Mouse (Mus musculus): ENCODE measurements around the gene Map3k11. TPM values are rescaled to one million over a fixed set of nuclear protein-coding genes. Genes with fewer than 3 reads are reported as not detected.

Map3k11 gene
- polyA plus RNA-seq, 1 experiment from 2014 or later: 14.6 TPM

DNA sequence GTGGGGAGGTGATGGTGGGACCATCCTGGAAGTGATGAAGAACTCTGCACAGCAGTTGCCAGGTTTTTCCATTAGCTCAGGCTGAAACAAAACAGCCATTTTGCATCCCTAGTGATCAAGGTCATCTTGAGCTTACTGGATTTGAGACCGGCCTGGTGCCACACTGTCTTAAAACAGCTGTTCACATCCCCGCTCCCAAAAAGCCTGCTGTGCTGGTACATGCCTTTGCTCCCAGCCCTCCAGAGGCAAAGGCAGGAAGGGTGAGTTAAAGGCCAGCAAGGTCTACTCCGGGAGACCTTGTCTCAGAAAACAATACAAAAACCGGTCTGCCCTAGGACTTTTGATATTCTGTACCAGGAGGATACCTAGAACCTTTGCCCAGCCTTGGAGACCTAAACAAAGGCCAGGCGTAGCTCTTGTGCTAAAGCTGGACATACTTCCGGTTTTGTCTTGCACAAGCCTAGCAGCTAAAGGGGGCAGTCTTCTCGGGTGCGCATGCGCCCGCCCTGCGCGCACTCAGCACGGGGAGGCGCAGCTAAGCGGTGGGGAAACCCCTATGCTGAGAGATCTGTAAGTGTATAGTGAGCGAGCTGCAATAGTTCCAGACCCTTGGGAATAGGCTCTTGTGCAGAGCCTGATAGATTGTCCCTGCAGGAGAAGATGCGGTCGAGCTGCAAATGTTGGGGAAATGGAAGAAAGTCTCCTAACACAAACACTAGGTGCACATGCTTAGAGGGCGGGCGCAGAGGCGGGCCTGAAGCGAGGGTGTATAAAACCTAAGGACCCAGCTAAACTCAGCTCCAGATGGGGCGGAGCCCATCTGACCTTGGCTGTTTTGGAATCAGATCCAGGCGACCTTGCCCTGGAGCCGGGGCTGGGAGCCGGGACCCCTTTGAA is 39.9 kb upstream of the Map3k11 start:
- peaks cover 3% of the 10 kb centered on the region; the same call in 1 of the 2 replicates for H3K4me1 ChIP-seq (ENCODE audit: control insufficient read depth, insufficient read depth, low read length)
- peak; percentile 77 for ATAC-seq (replicated peaks; ENCODE audit: insufficient number of reproducible peaks, low FRiP score, low TSS enrichment, low read depth)

DNA sequence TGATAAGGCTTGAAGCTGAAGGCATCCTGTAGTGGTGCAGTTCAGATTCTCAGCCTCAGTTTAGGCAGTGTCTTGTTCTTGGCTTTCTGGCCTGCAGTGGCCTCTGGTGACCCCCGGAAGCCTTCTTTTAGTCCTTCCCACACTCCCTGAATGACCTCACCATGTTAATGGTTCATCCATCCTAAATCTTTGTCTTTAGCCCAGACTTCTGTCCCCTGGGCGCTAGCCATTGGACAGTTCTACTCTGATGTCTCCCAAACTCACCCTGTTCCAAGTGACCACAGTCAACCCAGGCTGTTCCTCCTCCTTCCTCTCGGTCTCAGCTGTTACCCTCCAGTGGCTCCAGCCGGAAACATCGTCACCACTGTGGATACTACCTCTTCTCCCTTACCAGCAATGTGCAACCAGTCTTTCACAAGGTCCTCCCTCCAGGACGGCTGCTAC is 39.2 kb upstream of the Map3k11 start:
- Histone ChIP-seq H3K27ac (replicated peaks; ENCODE audit: low read depth, low read length) (peak overlapping the region; percentile 60), H3K4me3 (ENCODE audit: low read depth, low read length) (peak overlapping the region; percentile 21; the same call in 1 of the 2 replicates), H3K36me3 (replicated peaks; ENCODE audit: control insufficient read depth, insufficient read depth, low read depth, low read length) (no peaks in the 10 kb centered on the region; the same call in 1 of the 2 replicates), H3K27me3 (ENCODE audit: control insufficient read depth, insufficient read depth, low read length) (peaks cover 2% of the 10 kb centered on the region), H3K4me1 (ENCODE audit: control insufficient read depth, insufficient read depth, low read length) (peaks cover 5% of the 10 kb centered on the region; the same call in 1 of the 2 replicates), H3K9ac (replicated peaks; ENCODE audit: low read length) (peak overlapping the region; percentile 59), H3K9me3 (replicated peaks; ENCODE audit: control insufficient read depth, low read length) (no peaks in the 10 kb centered on the region), H3K4me2 (ENCODE audit: low read depth, low read length) (peak overlapping the region; percentile 54)
- 70% methylated on average over 6 of the region's 6 CpGs for WGBS
- DNase-seq (ENCODE audit: low spot score): no peak
- ATAC-seq (replicated peaks; ENCODE audit: insufficient number of reproducible peaks, low FRiP score, low TSS enrichment, low read depth): no peak

More for the DNA sequence above, 39.9 kb upstream of the Map3k11 start:
- H3K27me3 ChIP-seq (ENCODE audit: control insufficient read depth, insufficient read depth, low read length): no peaks in the 10 kb centered on the region
- H3K4me2 ChIP-seq (ENCODE audit: low read depth, low read length): peak overlapping the region; percentile 54
- H3K27ac ChIP-seq (replicated peaks; ENCODE audit: low read depth, low read length): peak overlapping the region; percentile 60
- H3K36me3 ChIP-seq (replicated peaks; ENCODE audit: control insufficient read depth, insufficient read depth, low read depth, low read length): no peaks in the 10 kb centered on the region; the same call in 1 of the 2 replicates
- H3K9me3 ChIP-seq (replicated peaks; ENCODE audit: control insufficient read depth, low read length): no peaks in the 10 kb centered on the region
- H3K9ac ChIP-seq (replicated peaks; ENCODE audit: low read length): peak overlapping the region; percentile 59
- 8% methylated on average over 26 of the region's 26 CpGs for WGBS
- DNase-seq (ENCODE audit: low spot score): peak; percentile 89
- H3K4me3 ChIP-seq (ENCODE audit: low read depth, low read length): peak overlapping the region; percentile 21

DNA sequence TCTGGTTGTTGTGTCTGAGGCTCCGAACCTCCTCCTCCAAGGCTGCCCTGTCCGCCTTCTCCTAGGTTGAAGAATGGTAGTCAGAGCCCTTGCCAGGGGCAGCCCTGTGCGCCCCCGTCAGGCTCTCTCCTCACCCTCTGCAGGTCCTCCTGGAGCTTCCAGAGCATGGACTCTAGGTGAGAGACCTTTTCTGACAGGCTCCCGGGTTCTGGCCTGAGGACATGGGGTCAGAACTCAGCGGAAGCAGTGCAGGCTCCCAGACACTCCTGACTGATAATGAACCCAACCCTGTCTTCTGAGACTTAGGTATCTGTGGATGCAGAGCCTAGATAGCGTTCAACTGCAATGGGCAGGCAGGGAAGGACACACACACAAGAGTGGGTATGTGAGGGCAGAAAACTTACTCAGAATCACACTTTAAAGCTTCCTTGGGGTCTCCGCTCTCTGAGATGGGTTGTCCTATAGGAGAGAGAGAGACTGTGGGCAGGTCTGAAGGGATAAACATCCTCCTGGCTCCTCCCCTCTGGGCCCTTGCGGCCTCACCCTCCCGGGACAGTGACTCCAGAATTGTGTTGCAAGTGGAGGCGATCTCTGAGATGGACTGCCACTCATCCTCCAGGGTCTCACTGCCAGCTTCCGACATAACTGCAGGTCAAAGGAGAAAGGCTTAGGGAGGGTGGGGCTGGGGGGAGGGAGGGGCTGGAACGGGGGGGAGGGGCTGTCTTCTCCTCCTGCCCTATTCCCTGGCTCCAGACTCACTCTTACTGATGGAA is 36.9 kb upstream of the Map3k11 start:
- 62% methylated on average over 11 of the region's 13 CpGs for WGBS
- ATAC-seq (replicated peaks; ENCODE audit: insufficient number of reproducible peaks, low FRiP score, low TSS enrichment, low read depth): no peak

DNA sequence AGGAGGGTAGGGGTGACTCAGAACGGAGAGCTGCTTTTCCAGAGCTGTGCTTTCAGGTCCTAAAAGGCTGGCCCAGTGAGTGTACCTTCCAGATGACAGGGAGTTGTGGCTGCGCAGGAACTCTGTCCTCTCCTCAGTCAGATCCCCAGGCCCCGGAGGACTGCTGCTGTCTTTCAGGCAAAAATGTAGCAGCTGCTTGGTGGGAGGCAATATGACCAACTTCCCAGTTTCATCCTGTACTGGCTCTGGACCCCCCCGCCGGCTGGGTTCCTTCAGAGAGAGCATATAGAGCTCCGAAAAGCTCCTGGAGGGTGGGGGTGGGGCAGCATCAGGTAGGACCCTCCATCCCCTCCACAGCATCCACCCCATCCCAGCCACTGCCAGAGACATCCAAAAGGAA is 36.0 kb upstream of the Map3k11 start:
- no peaks in the 10 kb centered on the region for H3K9me3 ChIP-seq (replicated peaks; ENCODE audit: control insufficient read depth, low read length)
- H3K4me1 ChIP-seq (ENCODE audit: control insufficient read depth, insufficient read depth, low read length): peaks cover 5% of the 10 kb centered on the region; the same call in 1 of the 2 replicates
- H3K4me3 ChIP-seq (ENCODE audit: low read depth, low read length): no peak overlapping the region
- H3K36me3 ChIP-seq (replicated peaks; ENCODE audit: control insufficient read depth, insufficient read depth, low read depth, low read length): no peaks in the 10 kb centered on the region
- WGBS: 74% methylated on average over 6 of the region's 6 CpGs
- no peak overlapping the region for H3K27ac ChIP-seq (replicated peaks; ENCODE audit: low read depth, low read length)
- H3K4me2 ChIP-seq (ENCODE audit: low read depth, low read length): no peak overlapping the region
- H3K9ac ChIP-seq (replicated peaks; ENCODE audit: low read length): no peak overlapping the region
- no peak for DNase-seq (ENCODE audit: low spot score)
- peaks cover 8% of the 10 kb centered on the region for H3K27me3 ChIP-seq (ENCODE audit: control insufficient read depth, insufficient read depth, low read length)
- ATAC-seq (replicated peaks; ENCODE audit: insufficient number of reproducible peaks, low FRiP score, low TSS enrichment, low read depth): no peak

More for the DNA sequence above, 36.9 kb upstream of the Map3k11 start:
- DNase-seq (ENCODE audit: low spot score): no peak
- Histone ChIP-seq H3K27ac (replicated peaks; ENCODE audit: low read depth, low read length) (no peak overlapping the region), H3K4me3 (ENCODE audit: low read depth, low read length) (no peak overlapping the region), H3K36me3 (replicated peaks; ENCODE audit: control insufficient read depth, insufficient read depth, low read depth, low read length) (no peaks in the 10 kb centered on the region), H3K4me1 (ENCODE audit: control insufficient read depth, insufficient read depth, low read length) (peaks cover 5% of the 10 kb centered on the region; the same call in 1 of the 2 replicates), H3K4me2 (ENCODE audit: low read depth, low read length) (no peak overlapping the region), H3K9me3 (replicated peaks; ENCODE audit: control insufficient read depth, low read length) (no peaks in the 10 kb centered on the region), H3K27me3 (ENCODE audit: control insufficient read depth, insufficient read depth, low read length) (peaks cover 8% of the 10 kb centered on the region), H3K9ac (replicated peaks; ENCODE audit: low read length) (no peak overlapping the region)

DNA sequence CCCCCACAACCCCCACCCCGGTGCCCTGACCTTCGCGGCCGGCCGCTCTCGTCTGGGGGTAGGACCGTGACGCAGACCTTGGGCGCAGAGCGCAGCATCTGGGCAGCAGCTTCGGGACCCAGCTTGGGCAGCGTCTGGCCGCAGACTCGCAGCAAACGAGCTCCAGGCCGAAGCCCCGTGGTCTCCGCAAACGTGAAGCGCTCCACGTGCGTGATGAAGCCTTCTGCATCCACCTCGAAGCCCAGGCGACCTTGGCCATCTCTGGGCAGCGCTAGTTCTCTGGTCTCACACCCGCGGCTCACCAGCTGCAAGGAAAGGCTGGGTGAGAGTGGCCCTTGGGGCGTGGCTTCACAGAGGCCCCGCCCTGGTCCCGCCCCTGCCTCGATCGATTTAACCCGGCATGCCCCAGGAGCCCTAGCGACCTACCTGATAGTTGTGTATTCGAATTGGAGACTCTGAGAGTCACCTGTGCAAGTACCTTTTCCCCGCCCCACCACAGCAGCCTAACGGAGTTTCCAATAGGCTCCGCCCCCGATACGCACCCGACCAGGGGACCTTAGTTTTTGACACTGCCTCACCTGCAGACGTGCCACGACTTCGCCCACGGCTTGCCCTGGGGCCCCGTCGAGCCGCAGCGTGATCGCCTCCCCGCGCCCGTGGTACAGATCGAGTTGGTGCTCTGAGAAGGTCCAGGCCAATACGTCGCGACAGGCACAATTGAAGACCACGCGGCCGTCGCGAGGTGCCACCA is 34.4 kb upstream of the Map3k11 start:
- Histone ChIP-seq H3K4me2 (ENCODE audit: low read depth, low read length) (peak overlapping the region; percentile 70), H3K9me3 (replicated peaks; ENCODE audit: control insufficient read depth, low read length) (no peaks in the 10 kb centered on the region), H3K9ac (replicated peaks; ENCODE audit: low read length) (peak overlapping the region; percentile 33), H3K27me3 (ENCODE audit: control insufficient read depth, insufficient read depth, low read length) (peaks cover 8% of the 10 kb centered on the region), H3K36me3 (replicated peaks; ENCODE audit: control insufficient read depth, insufficient read depth, low read depth, low read length) (no peaks in the 10 kb centered on the region), H3K27ac (replicated peaks; ENCODE audit: low read depth, low read length) (no peak overlapping the region), H3K4me1 (ENCODE audit: control insufficient read depth, insufficient read depth, low read length) (peaks cover 3% of the 10 kb centered on the region; the same call in 1 of the 2 replicates), H3K4me3 (ENCODE audit: low read depth, low read length) (peak overlapping the region; percentile 39)
- ATAC-seq (replicated peaks; ENCODE audit: insufficient number of reproducible peaks, low FRiP score, low TSS enrichment, low read depth): peak; percentile 32; the same call in 1 of the 2 replicates
- 1% methylated on average over 61 of the region's 62 CpGs for WGBS
- peak; percentile 77 for DNase-seq (ENCODE audit: low spot score)

DNA sequence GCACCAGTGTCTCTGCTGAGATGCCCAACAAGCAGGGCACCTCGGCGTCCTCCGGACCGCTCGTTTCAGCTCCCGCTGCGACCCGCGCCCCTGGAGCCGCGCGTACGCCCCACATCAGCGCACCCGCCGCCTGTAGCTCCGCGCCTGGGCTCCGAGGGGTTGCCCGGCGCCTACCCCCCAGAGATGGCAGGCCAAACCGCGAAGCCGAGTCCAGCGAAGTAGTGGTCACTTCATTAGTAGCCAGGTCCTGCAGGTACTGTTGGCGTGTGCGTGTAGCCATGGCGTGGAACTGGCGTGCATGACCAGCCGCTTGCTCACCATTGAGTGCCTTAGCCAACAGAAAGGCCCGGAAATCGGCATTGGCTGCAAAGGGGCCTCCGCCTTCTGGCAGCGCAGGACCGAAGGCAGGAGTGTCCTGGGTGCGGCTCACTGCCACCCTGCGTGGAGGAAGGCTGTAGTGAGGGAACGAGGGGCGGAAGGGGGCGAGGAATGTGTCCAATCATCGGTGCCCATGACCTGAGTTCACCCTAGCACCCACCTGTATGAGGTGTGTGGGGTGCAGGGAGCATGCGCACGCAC is 33.7 kb upstream of the Map3k11 start:
- peak; percentile 42 for DNase-seq (ENCODE audit: low spot score)
- 9% methylated on average over 43 of the region's 43 CpGs for WGBS
- Histone ChIP-seq H3K36me3 (replicated peaks; ENCODE audit: control insufficient read depth, insufficient read depth, low read depth, low read length) (no peaks in the 10 kb centered on the region), H3K27ac (replicated peaks; ENCODE audit: low read depth, low read length) (no peak overlapping the region), H3K9ac (replicated peaks; ENCODE audit: low read length) (peak overlapping the region; percentile 33), H3K27me3 (ENCODE audit: control insufficient read depth, insufficient read depth, low read length) (peaks cover 8% of the 10 kb centered on the region), H3K4me1 (ENCODE audit: control insufficient read depth, insufficient read depth, low read length) (peaks cover 2% of the 10 kb centered on the region; the same call in 1 of the 2 replicates), H3K4me3 (ENCODE audit: low read depth, low read length) (peak overlapping the region; percentile 39), H3K9me3 (replicated peaks; ENCODE audit: control insufficient read depth, low read length) (no peaks in the 10 kb centered on the region), H3K4me2 (ENCODE audit: low read depth, low read length) (peak overlapping the region; percentile 70)
- no peak; the same call in 1 of the 2 replicates for ATAC-seq (replicated peaks; ENCODE audit: insufficient number of reproducible peaks, low FRiP score, low TSS enrichment, low read depth)

Data from embryonic facial prominence, embryonic 11.5 days (tissue).